In genomic region chr14:117303901-117304722, GRCm38 (mm10) we compare ENCODE assay signal across 15 mouse cellular contexts.
"Had no signal": no experiment of that assay in that cellular context is flagged by ENCODE, and none has a peak within 500 bp of the region (broad histone marks: within the 10 kb centered on the region; RNA-seq: fewer than 3 reads in every experiment).

No protein-coding gene starts in this region.

- H3K27ac ChIP-seq: liver, embryonic 12.5 days; liver, embryonic 14.5 days; macrophage; neural tube, embryonic 12.5 days; stomach, embryonic 15.5 days; stomach, postnatal 0 days had no signal

- DNase-seq: lung, adult 18-20 months; lung, embryonic 14.5 days; lung, postnatal 14 days; lung, postnatal 36 days; right cerebral cortex, postnatal 14 days; thymus, adult 2 months; thymus, postnatal 25 days; thymus, postnatal 4 days had no signal

- H3K36me3 ChIP-seq: liver, embryonic 12.5 days; neural tube, embryonic 12.5 days; stomach, embryonic 15.5 days had no signal

- H3K4me1 ChIP-seq: liver, embryonic 12.5 days; megakaryocyte, embryonic 14.5 days; neural tube, embryonic 12.5 days; stomach, embryonic 15.5 days had no signal

- ATAC-seq: liver, embryonic 12.5 days had no signal

- H3K4me3 ChIP-seq: liver, embryonic 12.5 days; megakaryocyte, embryonic 14.5 days; neural tube, embryonic 12.5 days; stomach, embryonic 15.5 days had no signal

- H3K27me3 ChIP-seq: liver, embryonic 12.5 days; megakaryocyte, embryonic 14.5 days; neural tube, embryonic 12.5 days; stomach, embryonic 15.5 days had no signal

- H3K4me2 ChIP-seq: liver, embryonic 12.5 days; lung, embryonic 14.5 days; neural tube, embryonic 12.5 days; stomach, embryonic 15.5 days had no signal

- H3K9ac ChIP-seq: liver, embryonic 12.5 days; liver, embryonic 14.5 days; lung, embryonic 14.5 days; neural tube, embryonic 12.5 days; stomach, embryonic 15.5 days had no signal

- H3K9me3 ChIP-seq: liver, embryonic 12.5 days; neural tube, embryonic 12.5 days; stomach, embryonic 15.5 days had no signal
